Mouse (Mus musculus) left cerebral cortex, postnatal 25 days (tissue): Measurements from ENCODE around the gene Prdm2. TPM values are rescaled to one million over a fixed set of nuclear protein-coding genes. Genes with fewer than 3 reads are reported as not detected.

Source experiments
- microRNA-seq, 2 experiments: library from miRNA; unstranded; fragments of <30 nt; microRNA quantifications; one replicate each; pipeline ENCODE4 v1.2.0; 2022
- total RNA-seq, 2 experiments: library from RNA; stranded (reverse); gene quantifications; 2 replicates each; pipeline ENCODE4 v1.2.3; 2021

Gene Prdm2
- total RNA-seq, 2 experiments from 2014 or later: 39.7 to 42.3 TPM

Small RNA genes within 50 kb of the gene (microRNA-seq; reads per million reads assigned to microRNA genes)
- 1.3 to 2.2 reads per million in 2 experiments for gene Mir7021

Other genes starting within 250 kb of the Prdm2 start
- 10 to 100 TPM; 14.7 to 15.9 TPM for gene Pdpn, start 86.6 kb upstream of the Prdm2 start, total RNA-seq
- 1 to 10 TPM; 1.9 to 2.3 TPM for gene Lrrc38, start 136.8 kb upstream of the Prdm2 start, total RNA-seq
- gene Pramel1, start 181.4 kb upstream of the Prdm2 start, total RNA-seq: not detected
- gene Pramef8, start 199.4 kb upstream of the Prdm2 start, total RNA-seq: 10 to 100 TPM; 11.7 to 12.6 TPM
- not detected for gene Oog4, start 237.3 kb upstream of the Prdm2 start, total RNA-seq